Mouse (Mus musculus) lung, postnatal 0 days (tissue): ENCODE measurements around the gene Khdc1c.

Experiments
- CTCF ChIP-seq: IDR thresholded peaks from 2 replicates; pipeline ENCODE4 v1.5.1; 2016; ENCODE audit warnings: antibody characterized with exemption, mild to moderate bottlenecking
- EP300 ChIP-seq: IDR thresholded peaks from 2 replicates; pipeline ENCODE4 v1.6.1; 2016; ENCODE audit warnings: antibody characterized with exemption, mild to moderate bottlenecking, control low read depth

DNA sequence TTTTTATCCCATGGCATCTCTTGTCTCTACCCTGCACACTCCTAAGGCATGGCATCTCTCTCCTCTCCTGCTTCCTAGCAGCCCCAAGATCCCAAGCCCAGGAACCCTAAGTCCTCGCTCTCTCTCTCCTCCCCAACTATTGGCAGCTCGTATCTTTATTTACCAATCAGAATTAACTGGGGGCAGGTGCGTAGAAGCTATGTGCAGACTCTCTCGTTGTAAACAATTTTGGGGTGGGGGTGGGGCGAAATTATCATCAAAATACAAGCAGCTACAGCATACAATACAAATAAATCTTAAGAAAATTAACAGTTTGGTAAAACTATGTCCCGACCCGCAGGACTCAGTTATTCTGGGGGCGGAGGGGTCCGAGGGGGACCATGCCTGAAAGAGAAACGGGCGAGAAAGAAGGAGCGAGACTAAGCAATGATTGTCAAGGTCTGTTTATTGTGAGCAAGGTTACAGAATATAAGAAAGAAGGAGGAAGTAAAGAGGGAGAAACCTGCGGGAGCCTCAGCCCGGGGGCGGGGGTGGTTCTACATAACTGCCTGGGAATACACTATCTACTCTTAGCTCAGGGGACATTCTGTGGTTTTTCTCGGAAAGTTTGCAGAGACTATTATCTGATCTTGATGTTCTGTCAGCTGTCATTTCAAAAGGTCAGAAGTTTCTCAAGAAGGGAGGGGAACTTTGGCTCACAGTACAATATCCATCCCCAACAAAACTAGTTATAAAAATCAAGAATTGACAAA lies 34.7 kb upstream of the Khdc1c start:
- TF ChIP-seq CTCF (no peak), EP300 (peak; percentile 74)
